Mouse (Mus musculus) midbrain, embryonic 13.5 days (tissue): ENCODE data around the gene Lrit2. TPM values are rescaled to one million over a fixed set of nuclear protein-coding genes. Genes with fewer than 3 reads are reported as not detected.

Source experiments
- ATAC-seq: fragments of 200-750 bp; cut with Nextera tagmentation; 2 replicates; pipeline ENCODE4 v1.8.0; 2017; ENCODE audit warnings: mild to moderate bottlenecking, moderate TSS enrichment, moderate library complexity
- H3K27ac ChIP-seq: fragments of 300-500 bp; sonication (generic); 2 replicates; pipeline ENCODE4 v1.5.1; 2015; ENCODE audit warnings: inconsistent platforms, mild to moderate bottlenecking, moderate library complexity
- H3K27me3 ChIP-seq: fragments of 300-500 bp; sonication (generic); 2 replicates; pipeline ENCODE4 v1.6.1; 2015; ENCODE audit warnings: mild to moderate bottlenecking, inconsistent platforms
- H3K36me3 ChIP-seq: fragments of 300-500 bp; sonication (generic); 2 replicates; pipeline ENCODE4 v1.6.1; 2015; ENCODE audit warnings: mild to moderate bottlenecking, inconsistent platforms
- H3K4me1 ChIP-seq: fragments of 300-500 bp; sonication (generic); replicated peaks from 2 replicates; pipeline ENCODE4 v1.6.1; 2015; ENCODE audit warnings: inconsistent platforms
- H3K4me2 ChIP-seq: fragments of 300-500 bp; sonication (generic); replicated peaks from 2 replicates; pipeline ENCODE4 v1.6.1; 2015; ENCODE audit warnings: moderate library complexity, mild to moderate bottlenecking, inconsistent platforms
- H3K4me3 ChIP-seq: fragments of 300-500 bp; sonication (generic); replicated peaks from 2 replicates; pipeline ENCODE4 v1.5.1; 2015; ENCODE audit warnings: mild to moderate bottlenecking, inconsistent platforms
- H3K9ac ChIP-seq: fragments of 300-500 bp; sonication (generic); replicated peaks from 2 replicates; pipeline ENCODE4 v1.6.1; 2015; ENCODE audit warnings: mild to moderate bottlenecking, inconsistent platforms
- H3K9me3 ChIP-seq: fragments of 300-500 bp; sonication (generic); 2 replicates; pipeline ENCODE4 v1.6.1; 2016; ENCODE audit warnings: mild to moderate bottlenecking, inconsistent platforms
- WGBS: fragments of 180-500 bp; shearing (Covaris S2); methylation state at CpG from one replicate; pipeline ENCODE4 v1.1.7; 2015; 5-methylcytosine and 5-hydroxymethylcytosine counted together
- polyA plus RNA-seq: library from polyadenylated mRNA; unstranded; fragments of >200 nt; fragmentation: Nextera tagmentation; extraction: Ambion mirVana; gene quantifications from 2 replicates; pipeline ENCODE4 v1.2.1, GENCODE M21; 2015

The Lrit2 gene
- polyA plus RNA-seq, 1 experiment from 2014 or later: 0.05 TPM

DNA sequence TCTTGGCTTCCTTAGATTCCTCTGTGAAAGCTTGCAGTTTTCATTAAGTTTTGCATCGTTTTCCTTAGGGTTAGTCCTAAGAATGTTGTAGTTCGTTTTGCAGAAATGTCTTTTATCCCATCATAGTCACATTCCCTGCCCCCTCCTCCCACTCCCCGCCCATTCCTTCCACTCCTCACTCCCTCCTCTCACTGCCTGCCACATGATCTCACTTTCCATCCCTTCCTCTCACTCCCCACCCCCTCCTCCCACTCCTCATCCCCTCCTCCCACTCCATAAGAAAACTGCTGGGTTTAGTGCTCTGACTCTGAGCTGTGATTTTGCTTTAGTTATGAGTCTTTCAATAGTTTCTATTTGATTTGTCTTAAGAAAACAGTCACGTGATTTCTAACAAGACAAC is 16.0 kb downstream of the Lrit2 start:
- no peak for ATAC-seq
- Histone ChIP-seq H3K36me3 (no peaks in the 10 kb centered on the region), H3K4me3 (no peak overlapping the region), H3K27ac (no peak overlapping the region), H3K9ac (no peak overlapping the region), H3K9me3 (no peaks in the 10 kb centered on the region), H3K4me1 (no peaks in the 10 kb centered on the region), H3K27me3 (no peaks in the 10 kb centered on the region), H3K4me2 (no peak overlapping the region)
- 23% methylated on average over 4 of the region's 4 CpGs for WGBS

DNA sequence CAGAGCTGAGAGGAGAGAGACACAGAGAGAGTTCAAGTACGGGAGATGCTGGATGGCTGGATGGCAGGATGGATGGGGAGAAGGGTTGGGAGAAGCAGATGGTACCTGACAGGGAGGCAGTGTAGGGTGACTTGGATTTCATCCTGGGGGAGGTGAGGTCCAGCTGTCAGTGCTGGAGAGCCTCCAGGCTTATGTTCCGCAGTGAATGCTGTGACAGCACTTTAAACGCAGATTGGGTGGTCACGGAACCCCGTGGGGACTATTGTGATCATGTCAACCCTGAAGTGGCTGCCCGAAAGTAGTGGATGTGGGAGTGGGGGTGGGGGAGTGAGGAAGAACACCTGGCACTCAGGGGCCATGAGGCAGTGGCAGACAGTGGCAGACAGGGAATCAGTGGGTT is 26.7 kb downstream of the Lrit2 start:
- Histone ChIP-seq H3K27ac (no peak overlapping the region), H3K4me1 (peaks cover 10% of the 10 kb centered on the region), H3K9ac (no peak overlapping the region), H3K27me3 (peaks cover 17% of the 10 kb centered on the region), H3K9me3 (no peaks in the 10 kb centered on the region), H3K4me2 (no peak overlapping the region), H3K36me3 (no peaks in the 10 kb centered on the region), H3K4me3 (no peak overlapping the region)
- ATAC-seq: no peak
- 65% methylated on average over 6 of the region's 6 CpGs for WGBS

DNA sequence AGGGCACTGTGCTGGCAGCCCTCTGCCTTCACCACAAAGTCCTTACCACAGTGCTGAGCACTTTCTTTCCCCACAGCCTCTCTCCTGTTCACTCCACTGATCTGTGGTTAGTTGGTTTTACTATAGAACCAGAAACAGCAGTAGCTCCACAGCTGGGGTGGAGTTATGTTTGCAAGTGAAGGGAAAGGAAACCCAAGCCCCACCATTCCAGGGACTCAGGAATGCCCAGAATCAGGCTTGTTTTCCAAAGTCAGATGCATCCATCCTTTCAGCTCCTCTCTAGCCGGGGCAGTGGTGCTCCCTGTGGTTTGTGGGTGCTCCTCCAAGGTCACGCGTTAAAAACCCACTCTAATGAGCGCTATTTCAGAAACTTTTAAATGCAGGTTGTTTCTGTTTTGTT is 27.8 kb downstream of the Lrit2 start:
- H3K9me3 ChIP-seq: no peaks in the 10 kb centered on the region
- H3K4me2 ChIP-seq: no peak overlapping the region
- peaks cover 19% of the 10 kb centered on the region for H3K27me3 ChIP-seq
- no peak overlapping the region for H3K4me3 ChIP-seq
- no peaks in the 10 kb centered on the region for H3K36me3 ChIP-seq
- no peak for ATAC-seq
- no peak overlapping the region for H3K9ac ChIP-seq
- H3K4me1 ChIP-seq: peaks cover 10% of the 10 kb centered on the region
- no peak overlapping the region for H3K27ac ChIP-seq
- WGBS: 84% methylated on average over 4 of the region's 4 CpGs

DNA sequence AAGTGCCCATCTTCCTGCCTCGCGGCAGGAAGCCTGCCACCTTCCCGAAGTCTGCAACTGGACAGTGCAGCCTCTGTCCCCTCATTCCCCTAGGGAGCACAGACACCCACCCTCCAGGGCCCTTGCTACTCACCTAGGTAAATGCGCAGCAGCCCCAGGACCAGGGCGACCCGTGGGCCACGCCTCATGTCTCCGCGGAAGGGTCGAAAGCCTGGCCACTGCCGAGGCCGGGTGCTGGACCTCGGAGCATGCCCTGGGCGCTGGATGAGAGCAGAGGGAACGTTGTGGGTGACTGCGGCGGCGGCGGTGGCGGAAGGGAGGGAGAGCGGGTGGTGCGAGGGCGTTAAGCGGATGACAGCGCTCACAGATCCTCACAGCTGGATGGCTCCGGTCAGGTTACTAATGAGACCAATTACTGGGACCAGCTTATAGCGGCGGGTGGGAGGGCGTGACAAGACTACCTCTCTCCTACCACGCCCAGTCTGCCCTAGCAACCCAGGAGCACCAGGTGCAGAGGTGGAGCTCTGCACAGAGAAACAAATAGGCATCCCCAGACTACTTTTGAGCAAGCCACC is 30.3 kb downstream of the Lrit2 start, which contains the start of gene Cdhr1:
Gene Cdhr1, minus strand, starts transcription at position 392 of the 575 bp plus-strand sequence.
- no peak within 1 kb of the TSS for H3K27ac ChIP-seq
- no peaks in the 10 kb centered on the region for H3K36me3 ChIP-seq
- H3K4me3 ChIP-seq: peak within 1 kb of the TSS; percentile 51
- H3K4me1 ChIP-seq: peaks cover 10% of the 10 kb centered on the region
- WGBS: 1% methylated on average over 30 of the region's 30 CpGs
- H3K9ac ChIP-seq: peak within 1 kb of the TSS; percentile 69
- ATAC-seq: peak; percentile 91
- H3K9me3 ChIP-seq: no peaks in the 10 kb centered on the region
- peak within 1 kb of the TSS; percentile 88 for H3K4me2 ChIP-seq
- H3K27me3 ChIP-seq: peaks cover 19% of the 10 kb centered on the region

DNA sequence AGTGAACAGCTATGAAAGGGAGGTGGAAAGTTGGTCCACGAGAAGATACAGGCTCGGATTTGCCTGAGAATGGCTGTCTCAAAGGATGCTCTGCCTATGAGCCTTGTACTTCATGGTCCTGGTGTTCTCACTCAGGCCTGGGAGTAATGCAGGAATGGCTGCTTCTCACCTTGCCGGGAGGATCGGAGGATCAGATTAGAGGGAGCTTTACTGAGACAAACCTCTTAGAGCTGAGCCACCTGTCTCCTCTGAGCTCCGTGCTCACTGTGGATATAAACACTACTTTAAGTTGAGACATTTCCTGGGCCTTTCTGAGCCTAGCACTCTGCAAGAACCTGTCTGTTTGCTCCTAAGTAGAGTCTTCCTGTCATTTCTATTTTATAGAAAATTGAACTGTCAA is 33.8 kb downstream of the Lrit2 start:
- no peak overlapping the region for H3K27ac ChIP-seq
- no peak overlapping the region for H3K9ac ChIP-seq
- peaks cover 10% of the 10 kb centered on the region for H3K4me1 ChIP-seq
- no peaks in the 10 kb centered on the region for H3K36me3 ChIP-seq
- no peak overlapping the region for H3K4me2 ChIP-seq
- H3K4me3 ChIP-seq: no peak overlapping the region
- 86% methylated on average over 5 of the region's 5 CpGs for WGBS
- peaks cover 19% of the 10 kb centered on the region for H3K27me3 ChIP-seq
- no peaks in the 10 kb centered on the region for H3K9me3 ChIP-seq
- no peak for ATAC-seq

DNA sequence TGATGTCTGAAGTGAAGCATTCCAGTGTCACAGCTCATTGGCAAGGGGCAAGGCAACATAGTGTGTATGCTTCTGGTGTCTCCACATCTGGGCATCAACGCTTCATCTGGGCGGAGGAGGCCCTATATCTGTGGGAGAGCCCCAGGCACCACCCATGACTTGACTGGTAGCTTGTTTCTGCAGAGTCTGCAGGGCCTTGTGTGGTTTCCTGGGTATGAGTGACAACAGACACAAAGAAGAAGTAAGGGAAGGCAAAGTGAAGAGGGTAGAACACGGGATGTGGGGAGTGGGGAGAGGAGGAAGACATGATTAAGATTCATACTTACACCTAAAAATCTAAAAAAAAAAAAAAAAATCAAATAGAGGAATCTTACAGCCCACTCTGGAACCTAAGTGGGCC is 34.8 kb downstream of the Lrit2 start:
- no peak for ATAC-seq
- peaks cover 10% of the 10 kb centered on the region for H3K27me3 ChIP-seq
- H3K9me3 ChIP-seq: no peaks in the 10 kb centered on the region
- no peak overlapping the region for H3K9ac ChIP-seq
- peaks cover 10% of the 10 kb centered on the region for H3K4me1 ChIP-seq
- no peak overlapping the region for H3K27ac ChIP-seq
- 92% methylated on average over 3 of the region's 3 CpGs for WGBS
- no peak overlapping the region for H3K4me3 ChIP-seq
- no peak overlapping the region for H3K4me2 ChIP-seq
- no peaks in the 10 kb centered on the region for H3K36me3 ChIP-seq

DNA sequence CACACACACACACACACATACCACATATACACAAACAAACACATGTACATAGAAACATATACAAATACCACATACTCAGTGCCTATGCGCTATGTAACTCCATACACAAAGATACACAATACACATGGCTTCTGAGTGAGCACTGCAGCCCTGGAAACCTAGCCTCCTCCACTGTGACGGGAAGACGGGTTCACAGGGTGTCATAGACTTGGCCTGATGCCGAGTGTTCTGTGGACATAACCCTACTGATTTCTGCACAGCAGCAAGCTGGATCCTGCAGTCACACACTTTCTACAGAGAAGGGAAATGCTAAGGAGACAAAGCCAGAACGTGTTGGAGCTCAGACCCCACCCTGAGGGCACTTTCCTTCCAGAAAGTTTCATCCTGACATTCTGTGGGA is 37.0 kb downstream of the Lrit2 start:
- 0 out of 2 replicates have a peak, but pooled peaks have one; percentile 55 for ATAC-seq
- no peak overlapping the region for H3K4me2 ChIP-seq
- H3K27me3 ChIP-seq: no peaks in the 10 kb centered on the region
- 76% methylated on average over 5 of the region's 5 CpGs for WGBS
- no peaks in the 10 kb centered on the region for H3K36me3 ChIP-seq
- H3K4me3 ChIP-seq: no peak overlapping the region
- H3K9me3 ChIP-seq: no peaks in the 10 kb centered on the region
- H3K4me1 ChIP-seq: no peaks in the 10 kb centered on the region
- H3K9ac ChIP-seq: no peak overlapping the region
- no peak overlapping the region for H3K27ac ChIP-seq

DNA sequence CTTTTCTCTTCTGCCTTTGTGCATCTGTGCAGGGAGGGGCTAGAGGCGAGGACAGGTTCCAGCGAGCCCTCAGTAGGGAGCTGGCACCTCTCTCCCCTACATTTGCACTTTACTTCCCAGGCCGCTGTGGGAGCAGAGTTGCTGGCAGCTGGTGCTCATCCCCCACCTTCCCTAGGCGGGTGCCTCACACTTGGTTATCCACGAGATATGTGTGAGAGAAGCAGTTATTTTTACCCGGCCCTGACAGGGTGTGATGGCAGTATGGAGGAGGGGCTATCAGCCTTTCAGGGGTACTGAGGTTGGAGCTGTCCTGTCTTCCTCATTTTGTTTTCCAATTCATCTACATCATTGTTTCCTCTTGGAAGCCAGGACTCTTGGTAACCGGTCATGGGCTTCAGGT is 38.1 kb downstream of the Lrit2 start:
- no peaks in the 10 kb centered on the region for H3K9me3 ChIP-seq
- no peaks in the 10 kb centered on the region for H3K4me1 ChIP-seq
- no peak overlapping the region for H3K4me2 ChIP-seq
- H3K36me3 ChIP-seq: no peaks in the 10 kb centered on the region
- 0 out of 2 replicates have a peak, but pooled peaks have one; percentile 40 for ATAC-seq
- no peaks in the 10 kb centered on the region for H3K27me3 ChIP-seq
- no peak overlapping the region for H3K4me3 ChIP-seq
- WGBS: 54% methylated on average over 7 of the region's 7 CpGs
- no peak overlapping the region for H3K27ac ChIP-seq
- H3K9ac ChIP-seq: no peak overlapping the region

DNA sequence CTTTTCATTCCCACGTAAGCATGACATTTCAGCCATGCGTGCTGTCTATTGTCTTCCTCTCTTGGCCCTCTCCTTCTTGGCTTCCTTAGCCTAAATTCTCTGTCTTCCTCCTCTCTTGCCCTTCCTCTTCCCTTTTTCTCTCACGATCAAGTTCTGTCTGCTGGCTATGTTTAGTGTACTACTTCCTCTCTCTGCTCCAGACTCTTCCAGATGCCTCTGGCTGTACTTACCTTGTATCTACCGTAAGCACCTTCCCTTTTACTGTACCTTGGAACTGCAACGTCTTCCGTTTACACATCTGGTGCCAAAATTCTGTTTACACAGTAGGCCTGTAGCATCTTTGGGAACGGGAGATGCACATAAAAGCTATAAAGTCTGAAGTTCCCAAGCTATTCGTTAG is 41.7 kb downstream of the Lrit2 start:
- H3K4me3 ChIP-seq: no peak overlapping the region
- H3K4me1 ChIP-seq: no peaks in the 10 kb centered on the region
- no peak for ATAC-seq
- no peaks in the 10 kb centered on the region for H3K9me3 ChIP-seq
- H3K27ac ChIP-seq: no peak overlapping the region
- H3K27me3 ChIP-seq: no peaks in the 10 kb centered on the region
- no peaks in the 10 kb centered on the region for H3K36me3 ChIP-seq
- H3K4me2 ChIP-seq: no peak overlapping the region
- H3K9ac ChIP-seq: no peak overlapping the region
- WGBS: 86% methylated on average over 8 of the region's 8 CpGs

DNA sequence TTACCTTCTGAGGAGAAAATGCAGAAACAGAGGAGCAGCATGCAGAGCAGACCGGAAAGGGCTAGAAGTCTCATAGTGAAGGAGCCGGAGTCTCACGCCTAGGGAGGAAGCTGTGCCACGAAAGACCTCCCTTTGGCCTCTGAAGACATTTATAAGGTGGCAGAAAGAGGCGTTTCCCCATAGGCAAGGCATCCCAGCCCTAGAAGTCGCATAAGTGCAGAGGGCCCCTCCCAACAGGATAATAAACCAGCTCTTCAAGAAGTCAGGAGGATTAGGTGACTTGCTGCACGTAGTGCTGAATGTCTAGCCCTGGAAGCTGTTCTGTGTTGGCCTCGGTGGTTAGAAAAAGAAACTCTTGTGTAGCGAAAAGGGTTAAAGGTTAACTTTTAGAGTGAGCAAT is 42.2 kb downstream of the Lrit2 start:
- ATAC-seq: no peak
- 81% methylated on average over 9 of the region's 9 CpGs for WGBS
- H3K4me3 ChIP-seq: no peak overlapping the region
- H3K4me2 ChIP-seq: no peak overlapping the region
- no peaks in the 10 kb centered on the region for H3K27me3 ChIP-seq
- H3K9ac ChIP-seq: no peak overlapping the region
- no peak overlapping the region for H3K27ac ChIP-seq
- H3K4me1 ChIP-seq: no peaks in the 10 kb centered on the region
- no peaks in the 10 kb centered on the region for H3K36me3 ChIP-seq
- H3K9me3 ChIP-seq: no peaks in the 10 kb centered on the region

DNA sequence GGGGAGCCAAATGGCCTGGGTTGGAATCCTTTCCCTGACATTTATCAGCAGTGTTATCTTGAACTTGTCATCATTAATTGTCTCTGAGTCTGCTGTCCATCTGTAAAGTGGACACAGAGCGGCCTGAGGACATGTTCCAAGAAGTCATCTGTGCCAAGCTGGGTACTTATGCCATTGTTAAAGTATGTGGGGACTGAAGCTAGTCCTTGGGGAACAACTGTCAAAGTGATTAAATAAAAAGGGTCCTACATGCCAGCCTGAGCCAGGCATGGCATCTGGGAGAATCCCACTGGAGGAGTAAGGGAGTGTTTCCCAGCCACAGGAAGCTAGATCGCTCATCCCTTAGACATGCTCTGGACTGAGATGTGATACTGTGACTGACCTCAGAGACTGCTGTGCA is 42.7 kb downstream of the Lrit2 start:
- WGBS: 98% methylated on average over 2 of the region's 2 CpGs
- no peak for ATAC-seq

DNA sequence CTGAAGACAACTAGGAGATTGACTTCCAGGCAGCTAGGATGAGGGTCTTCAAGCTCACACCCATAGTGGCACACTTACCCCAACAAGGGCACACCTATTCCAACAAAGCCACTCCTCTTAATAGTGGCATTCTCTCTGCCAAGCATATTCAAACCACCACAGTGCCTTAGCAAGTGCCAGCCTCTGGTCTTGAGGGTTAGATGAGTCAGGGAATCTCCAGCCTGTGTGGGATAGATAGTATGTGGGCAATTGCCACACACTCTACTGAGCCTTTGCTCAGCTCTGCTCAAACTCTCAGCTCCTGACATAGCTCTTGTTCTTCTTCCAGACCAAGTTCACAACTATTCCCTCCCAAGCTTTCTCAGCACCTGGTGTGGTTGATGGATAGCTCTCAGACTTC is 43.6 kb downstream of the Lrit2 start:
- Histone ChIP-seq H3K4me2 (no peak overlapping the region), H3K36me3 (no peaks in the 10 kb centered on the region), H3K4me1 (no peaks in the 10 kb centered on the region), H3K27me3 (no peaks in the 10 kb centered on the region), H3K9ac (no peak overlapping the region), H3K9me3 (no peaks in the 10 kb centered on the region), H3K27ac (no peak overlapping the region), H3K4me3 (no peak overlapping the region)
- no peak for ATAC-seq

More for the DNA sequence above, 42.7 kb downstream of the Lrit2 start:
- H3K4me1 ChIP-seq: no peaks in the 10 kb centered on the region
- H3K27ac ChIP-seq: no peak overlapping the region
- H3K4me2 ChIP-seq: no peak overlapping the region
- no peaks in the 10 kb centered on the region for H3K27me3 ChIP-seq
- H3K36me3 ChIP-seq: no peaks in the 10 kb centered on the region
- no peaks in the 10 kb centered on the region for H3K9me3 ChIP-seq
- H3K9ac ChIP-seq: no peak overlapping the region
- H3K4me3 ChIP-seq: no peak overlapping the region

DNA sequence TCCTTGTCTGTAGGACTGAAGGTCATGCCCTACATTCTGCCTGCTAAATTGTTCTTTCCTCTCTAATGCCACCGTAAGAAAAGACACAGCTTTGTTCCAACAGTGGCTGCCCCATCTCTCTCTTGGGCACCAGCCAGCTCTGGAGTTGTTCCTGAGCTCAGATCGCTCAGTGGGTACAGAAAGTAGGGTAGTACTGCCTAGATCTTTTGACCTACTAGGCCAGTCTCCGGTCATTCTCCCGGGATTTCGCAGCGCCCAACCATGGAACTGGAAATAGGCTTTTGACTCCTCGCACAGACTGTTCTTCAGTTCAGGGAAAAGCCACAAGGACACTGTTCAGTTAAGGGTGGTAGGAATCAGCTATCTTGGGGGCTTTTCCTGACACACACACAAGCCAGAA is 45.2 kb downstream of the Lrit2 start:
- H3K9ac ChIP-seq: no peak overlapping the region
- H3K4me2 ChIP-seq: no peak overlapping the region
- H3K4me3 ChIP-seq: no peak overlapping the region
- H3K9me3 ChIP-seq: no peaks in the 10 kb centered on the region
- ATAC-seq: no peak
- H3K4me1 ChIP-seq: no peaks in the 10 kb centered on the region
- no peaks in the 10 kb centered on the region for H3K27me3 ChIP-seq
- H3K27ac ChIP-seq: no peak overlapping the region
- no peaks in the 10 kb centered on the region for H3K36me3 ChIP-seq
- 93% methylated on average over 7 of the region's 7 CpGs for WGBS
